Comparison of ENCODE assay signal across 33 mouse cellular contexts in the genomic region with DNA sequence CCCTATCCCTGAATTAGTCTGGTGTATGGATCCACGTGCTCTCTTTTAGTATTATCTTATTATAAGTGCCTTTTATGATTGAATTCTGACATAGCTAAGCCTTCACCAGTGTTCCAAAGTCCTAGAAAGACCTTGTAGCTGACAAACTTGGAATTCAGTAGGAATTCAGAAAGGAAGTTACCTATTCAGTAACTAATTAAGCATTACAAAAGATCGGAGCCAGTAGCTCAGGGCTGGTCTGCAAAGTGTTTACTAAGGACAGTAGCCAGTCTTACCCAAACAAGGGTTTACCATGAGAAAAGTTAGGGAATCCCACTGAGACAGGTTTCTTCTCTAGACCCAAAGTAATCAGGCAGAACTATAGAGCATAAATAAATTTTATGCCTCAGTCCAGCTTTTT. TPM values are rescaled to one million over a fixed set of nuclear protein-coding genes. Genes with fewer than 3 reads are reported as not detected.
"Had no signal": no experiment of that assay in that cellular context is flagged by ENCODE, and none has a peak within 500 bp of the region (broad histone marks: within the 10 kb centered on the region; RNA-seq: fewer than 3 reads in every experiment).

No protein-coding gene starts in this region.

RNA-seq across cellular contexts. Expression of gene Clec2e, which starts 14.7 kb away (rescaled TPM):
- total RNA-seq: left cerebral cortex, postnatal 10 days; left cerebral cortex, postnatal 14 days; left cerebral cortex, postnatal 25 days; left cerebral cortex, postnatal 36 days; left cerebral cortex, postnatal 4 days; megakaryocyte progenitor cell, adult 5-6 weeks; megakaryocyte-erythroid progenitor cell, adult 5-6 weeks; midbrain, postnatal 0 days had no signal
- polyA plus RNA-seq: limb, embryonic 10.5 days; limb, embryonic 11.5 days; limb, embryonic 12.5 days; limb, embryonic 13.5 days; limb, embryonic 15.5 days; liver, embryonic 11.5 days; liver, embryonic 12.5 days; liver, embryonic 13.5 days; liver, embryonic 14.5 days; liver, embryonic 15.5 days; liver, postnatal 0 days; lung, embryonic 14.5 days; lung, embryonic 15.5 days; lung, embryonic 16.5 days; lung, postnatal 0 days; midbrain, embryonic 10.5 days; midbrain, embryonic 11.5 days; midbrain, embryonic 12.5 days; midbrain, embryonic 13.5 days; midbrain, embryonic 14.5 days; midbrain, embryonic 15.5 days; midbrain, embryonic 16.5 days; midbrain, postnatal 0 days; myocyte; neural tube, embryonic 11.5 days; neural tube, embryonic 12.5 days had no signal

RNA-seq across cellular contexts. Expression of gene Klrb1f, which starts 40.3 kb away (rescaled TPM):
- total RNA-seq: left cerebral cortex, postnatal 10 days; left cerebral cortex, postnatal 14 days; left cerebral cortex, postnatal 25 days; left cerebral cortex, postnatal 36 days had no signal
- polyA plus RNA-seq: limb, embryonic 13.5 days; midbrain, embryonic 12.5 days; myocyte had no signal
